In the genomic region with DNA sequence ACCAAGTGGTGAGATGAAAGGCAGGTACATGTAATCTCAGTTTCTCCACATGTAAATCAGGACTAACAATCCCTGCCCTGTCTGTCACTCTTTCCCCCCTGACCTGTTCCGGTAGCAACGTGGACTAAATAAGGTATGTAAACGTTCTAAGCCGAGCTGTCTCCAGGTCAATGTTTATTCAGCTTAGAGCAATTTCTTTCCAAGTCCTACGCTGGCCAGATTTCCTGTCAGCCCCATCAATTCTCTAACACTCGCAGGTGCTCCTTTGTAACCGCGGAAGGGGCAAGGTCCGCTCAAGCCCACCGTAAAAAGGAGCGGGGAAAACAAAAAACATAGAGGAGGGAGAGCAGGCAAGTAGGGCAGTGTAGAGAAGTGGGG, we compare ENCODE assay signal across 8 mouse cellular contexts. TPM values are rescaled to one million over a fixed set of nuclear protein-coding genes. Genes with fewer than 3 reads are reported as not detected.
DNase-seq lines count a peak whose midpoint lies in the region; ATAC-seq and TF ChIP-seq lines count a peak whose summit lies in the region.

No protein-coding gene starts in this region.

- no peaks in the 10 kb centered on the region for H3K79me2 ChIP-seq in heart, adult 2 months (replicated peaks; ENCODE audit: control insufficient read depth, insufficient read depth, low read length)

- peaks cover 3% of the 10 kb centered on the region; the same call in 1 of the 2 replicates for H3K36me3 ChIP-seq in heart, adult 2 months (ENCODE audit: control insufficient read depth, insufficient read depth, low read length)
- H3K36me3 ChIP-seq in hindbrain, embryonic 13.5 days = peaks cover 11% of the 10 kb centered on the region
- peaks cover 6% of the 10 kb centered on the region; the same call in 1 of the 2 replicates for H3K36me3 ChIP-seq in liver, postnatal 0 days (replicated peaks; ENCODE audit: insufficient read depth, low read length)

- H3K27me3 ChIP-seq in heart, adult 2 months (ENCODE audit: control insufficient read depth, insufficient read depth, low read length) = no peaks in the 10 kb centered on the region
- H3K27me3 ChIP-seq in hindbrain, embryonic 13.5 days = peaks cover 6% of the 10 kb centered on the region
- H3K27me3 ChIP-seq in liver, postnatal 0 days (ENCODE audit: insufficient read depth, low read length) = no peaks in the 10 kb centered on the region

- no peak for TF ChIP-seq POLR2A in heart, adult 2 months (IDR thresholded peaks at IDR 0.05; ENCODE audit: insufficient read depth, low read depth, low read length)

- intact Hi-C loops in heart, adult 2 months (cut with DNase I) = loop anchor here (1.0 to 5.0 kb wide), 2 partner anchors 24 to 299 kb away; a partner anchor contains a TSS

- H3K27ac ChIP-seq in heart, adult 2 months = peak overlapping the region; percentile 100
- peak overlapping the region; percentile 100 for H3K27ac ChIP-seq in hindbrain, embryonic 13.5 days
- peak overlapping the region; percentile 98 for H3K27ac ChIP-seq in liver, postnatal 0 days (ENCODE audit: low read depth)

- H3K4me1 ChIP-seq in heart, adult 2 months (ENCODE audit: control insufficient read depth, insufficient read depth, low read length) = peaks cover 3% of the 10 kb centered on the region
- H3K4me1 ChIP-seq in hindbrain, embryonic 13.5 days (replicated peaks) = peaks cover 52% of the 10 kb centered on the region
- H3K4me1 ChIP-seq in liver, postnatal 0 days (ENCODE audit: insufficient read depth) = peaks cover 18% of the 10 kb centered on the region

- TF ChIP-seq CTCF in heart, adult 2 months (IDR thresholded peaks at IDR 0.05) = no peak
- no peak for TF ChIP-seq CTCF in liver, postnatal 0 days (IDR thresholded peaks at IDR 0.05; ENCODE audit: low read depth)

- H3K9me3 ChIP-seq in hindbrain, embryonic 13.5 days = no peaks in the 10 kb centered on the region
- H3K9me3 ChIP-seq in liver, postnatal 0 days (ENCODE audit: low read length) = no peaks in the 10 kb centered on the region

- peak overlapping the region; percentile 81 for H3K4me3 ChIP-seq in heart, adult 2 months
- peak overlapping the region; percentile 65 for H3K4me3 ChIP-seq in hindbrain, embryonic 13.5 days
- H3K4me3 ChIP-seq in liver, postnatal 0 days (ENCODE audit: low read depth, low read length) = peak overlapping the region; percentile 83

- peak overlapping the region; percentile 84 for H3K4me2 ChIP-seq in hindbrain, embryonic 13.5 days
- H3K4me2 ChIP-seq in liver, postnatal 0 days (ENCODE audit: low read depth, low read length) = peak overlapping the region; percentile 95

- 3% methylated on average over 11 of the region's 11 CpGs for WGBS in heart, adult 2 months
- under 1% methylated on average over 11 of the region's 11 CpGs for WGBS in hindbrain, embryonic 13.5 days
- WGBS in liver, postnatal 0 days (ENCODE audit: insufficient replicate concordance) = 2% methylated on average over 11 of the region's 11 CpGs

- TF ChIP-seq EP300 in heart, adult 2 months (IDR thresholded peaks at IDR 0.05; ENCODE audit: insufficient read depth, low read depth, low read length) = no peak
- TF ChIP-seq EP300 in liver, postnatal 0 days (IDR thresholded peaks at IDR 0.05; ENCODE audit: low read depth) = no peak

- no peak for ATAC-seq in hindbrain, embryonic 13.5 days (ENCODE audit: low FRiP score)
- no peak for ATAC-seq in liver, postnatal 0 days

- H3K9ac ChIP-seq in heart, adult 2 months (ENCODE audit: low read depth, low read length) = peak overlapping the region; percentile 70
- H3K9ac ChIP-seq in hindbrain, embryonic 13.5 days = peak overlapping the region; percentile 94
- peak overlapping the region; percentile 84 for H3K9ac ChIP-seq in liver, postnatal 0 days (replicated peaks)

- DNase-seq in heart, adult 2 months = no peak
- no peak for DNase-seq in heart, postnatal 4 days
- peak; percentile 17 for DNase-seq in MN1 (ENCODE audit: low spot score)
- DNase-seq in liver, postnatal 0 days = no peak
- DNase-seq in B cell, adult 2 months = no peak
- no peak for DNase-seq in frontal cortex, postnatal 10 days (ENCODE audit: low spot score in 2 of 2)
- no peak for DNase-seq in retina, postnatal 1 day

RNA-seq across cellular contexts. Expression of a gene that starts 0.2 kb away (rescaled TPM):
- total RNA-seq in heart, adult 2 months (2021) = 100 to 1,000 TPM; 457 to 512 TPM
- 410 and 615 TPM in 2 replicates for polyA plus RNA-seq in heart, adult 2 months (2012; rRNA removed)
- total RNA-seq in heart, postnatal 4 days (2021) = 100 to 1,000 TPM; 491 to 511 TPM
- 125 and 126 TPM in 2 replicates for polyA plus RNA-seq in hindbrain, embryonic 13.5 days (2015; fragmentation: Nextera tagmentation; extraction: Ambion mirVana)
- polyA plus RNA-seq in liver, postnatal 0 days (2015; fragmentation: Nextera tagmentation; extraction: Ambion mirVana) = 28.0 and 29.5 TPM in 2 replicates

RNA-seq across cellular contexts. Expression of a gene that starts 23.8 kb away (rescaled TPM):
- total RNA-seq in heart, adult 2 months (2021) = 10 to 100 TPM; 26.2 to 26.6 TPM
- polyA plus RNA-seq in heart, adult 2 months (2012; rRNA removed) = 44.8 and 73.8 TPM in 2 replicates
- total RNA-seq in heart, postnatal 4 days (2021) = 10 to 100 TPM; 39.4 to 42.7 TPM
- polyA plus RNA-seq in hindbrain, embryonic 13.5 days (2015; fragmentation: Nextera tagmentation; extraction: Ambion mirVana) = 52.1 and 53.6 TPM in 2 replicates
- polyA plus RNA-seq in liver, postnatal 0 days (2015; fragmentation: Nextera tagmentation; extraction: Ambion mirVana) = 15.3 and 15.9 TPM in 2 replicates
